Mouse (Mus musculus) embryonic fibroblast, embryonic 13.5 days (primary cell): ENCODE measurements around the gene Sowaha.

Experiments
- CTCF ChIP-seq: IDR thresholded peaks from 2 replicates; pipeline ENCODE4 v1.5.1; 2011; ENCODE audit warnings: mild to moderate bottlenecking, control low read depth, low read length, moderate library complexity, borderline replicate concordance; ENCODE audit not compliant: insufficient read depth
- POLR2A ChIP-seq: IDR thresholded peaks from 2 replicates; pipeline ENCODE4 v1.6.1; 2011; ENCODE audit warnings: low read depth, mild to moderate bottlenecking, control low read depth, low read length, moderate library complexity

GRCm38 (mm10) chr11:53504376-53504775 lies 24.3 kb upstream of the Sowaha start:
- TF ChIP-seq CTCF (no peak), POLR2A (no peak)
